Mouse (Mus musculus) limb, embryonic 14.5 days (tissue): ENCODE measurements around the gene Nenf. TPM values are rescaled to one million over a fixed set of nuclear protein-coding genes. Genes with fewer than 3 reads are reported as not detected.

Experiments used
- ATAC-seq: fragments of 200-750 bp; cut with Nextera tagmentation; 2 replicates; pipeline ENCODE4 v1.8.0; 2017; ENCODE audit warnings: low read depth, moderate number of reproducible peaks, moderate TSS enrichment; ENCODE audit not compliant: low FRiP score
- DNase-seq: peaks from one replicate; pipeline ENCODE4 v3.0.0-alpha.2; 2015; ENCODE audit warnings: low spot score
- H3K27ac ChIP-seq: fragments of 300-500 bp; sonication (generic); replicated peaks from 2 replicates; pipeline ENCODE4 v1.5.1; 2014; ENCODE audit warnings: low read depth, mild to moderate bottlenecking, low read length, moderate library complexity, mixed read lengths
- H3K27me3 ChIP-seq: fragments of 300-500 bp; sonication (generic); 2 replicates; pipeline ENCODE4 v1.6.1; 2014; ENCODE audit warnings: low read length, mixed read lengths; ENCODE audit not compliant: control insufficient read depth, insufficient read depth
- H3K36me3 ChIP-seq: fragments of 300-500 bp; sonication (generic); 2 replicates; pipeline ENCODE4 v1.6.1; 2014; ENCODE audit warnings: mild to moderate bottlenecking, low read length, moderate library complexity, mixed read lengths; ENCODE audit not compliant: control insufficient read depth, insufficient read depth
- H3K4me1 ChIP-seq: fragments of 300-500 bp; sonication (generic); 2 replicates; pipeline ENCODE4 v1.6.1; 2014; ENCODE audit warnings: antibody characterized with exemption, low read length, mixed read lengths; ENCODE audit not compliant: control insufficient read depth, insufficient read depth
- H3K4me2 ChIP-seq: fragments of 300-500 bp; sonication (generic); replicated peaks from 2 replicates; pipeline ENCODE4 v1.6.1; 2014; ENCODE audit warnings: low read depth, mild to moderate bottlenecking, low read length, moderate library complexity; ENCODE audit not compliant: severe bottlenecking
- H3K4me3 ChIP-seq: fragments of 300-500 bp; sonication (generic); replicated peaks from 2 replicates; pipeline ENCODE4 v1.5.1; 2014; ENCODE audit warnings: low read length
- H3K9ac ChIP-seq: fragments of 300-500 bp; sonication (generic); 2 replicates; pipeline ENCODE4 v1.6.1; 2014; ENCODE audit warnings: mild to moderate bottlenecking, low read depth, low read length, moderate library complexity; ENCODE audit not compliant: severe bottlenecking
- H3K9me3 ChIP-seq: fragments of 300-500 bp; sonication (generic); 2 replicates; pipeline ENCODE4 v1.6.1; 2016; ENCODE audit warnings: low read length; ENCODE audit not compliant: control insufficient read depth
- POLR2A ChIP-seq: fragments of 200-500 bp; IDR thresholded peaks from 2 replicates; pipeline ENCODE4 v1.8.0; 2012; ENCODE audit warnings: inconsistent platforms, mild to moderate bottlenecking, moderate library complexity, borderline replicate concordance; ENCODE audit not compliant: insufficient read depth, insufficient read length; ENCODE audit errors: extremely low read depth
- WGBS: fragments of 180-500 bp; shearing (Covaris S2); extraction: QIAGEN DNeasy Blood & Tissue Kit; methylation state at CpG from one replicate; pipeline ENCODE4 v1.1.7; 2014; 5-methylcytosine and 5-hydroxymethylcytosine counted together
- polyA plus RNA-seq, 2 experiments: library from polyadenylated mRNA; depleted of rRNA in 1 of 2; stranded (reverse) in 1 of 2; unstranded in 1 of 2; fragments of >200 nt; fragmentation: Nextera tagmentation in 1 of 2; extraction: Ambion mirVana in 1 of 2; gene quantifications; 2 replicates each; pipeline versions ENCODE4 v1.2.1 to v1.2.3; 2012 to 2014

The Nenf gene
- polyA plus RNA-seq (2012; rRNA removed) (144 and 150 TPM in 2 replicates), polyA plus RNA-seq (2014; fragmentation: Nextera tagmentation; extraction: Ambion mirVana) (149 and 152 TPM in 2 replicates)

GRCm38 (mm10) chr1:191317591-191318196 is at the start of gene Nenf:
Nenf (minus strand) TSS chr1:191318194.
- DNase-seq (peak; percentile 60), ATAC-seq (peak; percentile 87)
- under 1% methylated on average over 49 of the region's 54 CpGs for WGBS
- peak within 1 kb of the TSS; percentile 70 for H3K4me2 ChIP-seq
- no peaks in the 10 kb centered on the region for H3K36me3 ChIP-seq
- H3K9ac ChIP-seq = peak within 1 kb of the TSS; percentile 92
- no peaks in the 10 kb centered on the region for H3K9me3 ChIP-seq
- TF ChIP-seq POLR2A = 0 out of 2 replicates have a peak, but pooled peaks have one; percentile 20
- H3K27ac ChIP-seq = peak within 1 kb of the TSS; percentile 72
- H3K4me3 ChIP-seq = peak within 1 kb of the TSS; percentile 73
- no peaks in the 10 kb centered on the region for H3K27me3 ChIP-seq
- H3K4me1 ChIP-seq = peaks cover 10% of the 10 kb centered on the region

- no peak overlapping the region for H3K9ac ChIP-seq
- H3K4me3 ChIP-seq = no peak overlapping the region
- no peaks in the 10 kb centered on the region for H3K27me3 ChIP-seq
- ATAC-seq = no peak
- H3K4me1 ChIP-seq = no peaks in the 10 kb centered on the region; the same call in 1 of the 2 replicates
- WGBS = 75% methylated on average over 4 of the region's 4 CpGs
- no peak for DNase-seq
- TF ChIP-seq POLR2A = no peak
- H3K4me2 ChIP-seq = no peak overlapping the region
- H3K9me3 ChIP-seq = no peaks in the 10 kb centered on the region
- H3K36me3 ChIP-seq = peaks cover 13% of the 10 kb centered on the region
- no peak overlapping the region for H3K27ac ChIP-seq
Measured at GRCm38 (mm10) chr1:191364477-191364876, 46.5 kb upstream of the Nenf start.

- Histone ChIP-seq H3K9me3 (no peaks in the 10 kb centered on the region), H3K4me1 (peaks cover 4% of the 10 kb centered on the region; the same call in 1 of the 2 replicates), H3K27ac (no peak overlapping the region), H3K27me3 (no peaks in the 10 kb centered on the region), H3K36me3 (peaks cover 8% of the 10 kb centered on the region), H3K4me3 (no peak overlapping the region), H3K4me2 (no peak overlapping the region), H3K9ac (no peak overlapping the region)
- ATAC-seq (no peak), DNase-seq (no peak)
- no peak for TF ChIP-seq POLR2A
- 83% methylated on average over 6 of the region's 6 CpGs for WGBS
Measured at GRCm38 (mm10) chr1:191362412-191362811, 44.4 kb upstream of the Nenf start.

GRCm38 (mm10) chr1:191359478-191359877 is 41.5 kb upstream of the Nenf start:
- H3K4me3 ChIP-seq = no peak overlapping the region
- 0 out of 2 replicates have a peak, but pooled peaks cover 4% of the 10 kb centered on the region for H3K4me1 ChIP-seq
- no peak overlapping the region for H3K4me2 ChIP-seq
- 84% methylated on average over 7 of the region's 7 CpGs for WGBS
- H3K36me3 ChIP-seq = peaks cover 29% of the 10 kb centered on the region
- no peak overlapping the region for H3K9ac ChIP-seq
- no peak for TF ChIP-seq POLR2A
- ATAC-seq = no peak
- no peak for DNase-seq
- H3K27ac ChIP-seq = no peak overlapping the region
- H3K27me3 ChIP-seq = no peaks in the 10 kb centered on the region
- H3K9me3 ChIP-seq = no peaks in the 10 kb centered on the region

- Histone ChIP-seq H3K4me2 (no peak overlapping the region), H3K27me3 (no peaks in the 10 kb centered on the region), H3K9me3 (no peaks in the 10 kb centered on the region), H3K9ac (no peak overlapping the region), H3K4me1 (peaks cover 6% of the 10 kb centered on the region; the same call in 1 of the 2 replicates), H3K36me3 (peaks cover 42% of the 10 kb centered on the region), H3K4me3 (no peak overlapping the region), H3K27ac (no peak overlapping the region)
- no peak for ATAC-seq
- WGBS = 52% methylated on average over 1 of the region's 1 CpGs
- DNase-seq = no peak
- TF ChIP-seq POLR2A = no peak
Measured at GRCm38 (mm10) chr1:191356936-191357335, 38.9 kb upstream of the Nenf start.
